Mouse (Mus musculus) E14TG2a.4 (cell line): Measurements from ENCODE around the gene Cacng4.

Experiments used
- CTCF ChIP-seq: conservative IDR thresholded peaks from 2 replicates; pipeline ENCODE4 v1.5.1; 2014; ENCODE audit warnings: low read length
- NANOG ChIP-seq: IDR thresholded peaks from 2 replicates; pipeline ENCODE4 v1.6.1; 2014; ENCODE audit warnings: borderline replicate concordance, low read length, mixed read lengths
- POU5F1 ChIP-seq: IDR thresholded peaks from 2 replicates; pipeline ENCODE4 v1.6.1; 2014; ENCODE audit warnings: low read length, borderline replicate concordance

DNA sequence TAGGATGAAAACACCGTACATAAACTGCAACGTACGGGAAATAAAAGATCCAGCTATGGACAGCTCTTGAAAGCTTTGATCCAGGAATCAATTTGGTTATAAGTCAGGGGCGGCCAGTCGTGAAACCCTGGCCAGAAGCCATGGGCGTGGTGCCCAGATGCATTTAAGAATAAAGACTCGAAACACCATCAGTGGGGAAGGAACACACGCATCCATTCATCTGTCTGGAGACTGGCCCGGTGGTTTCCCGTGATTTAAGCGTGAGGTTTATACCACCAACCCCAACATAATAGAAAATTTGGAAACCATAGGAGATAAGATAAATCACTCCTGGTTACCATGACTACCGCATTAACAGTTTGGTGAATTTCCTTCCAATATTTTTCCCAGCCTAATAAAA, 16.9 kb downstream of the Cacng4 start:
- TF ChIP-seq CTCF (no peak), POU5F1 (no peak), NANOG (no peak)
